Mouse (Mus musculus) G1E (cell line): Measurements from ENCODE around the gene Enpp1.

Experiments
- CTCF ChIP-seq: IDR thresholded peaks from 2 replicates; pipeline ENCODE4 v1.5.1; 2012; ENCODE audit warnings: low read depth, low read length, inconsistent platforms, mixed read lengths
- GATA1 ChIP-seq: IDR thresholded peaks from 2 replicates; pipeline ENCODE4 v1.6.1; 2012; ENCODE audit warnings: borderline replicate concordance, low read length, inconsistent platforms, mixed read lengths
- TAL1 ChIP-seq: conservative IDR thresholded peaks from 2 replicates; pipeline ENCODE4 v1.6.1; 2012; ENCODE audit warnings: low read depth, low read length, inconsistent platforms, mixed read lengths

DNA sequence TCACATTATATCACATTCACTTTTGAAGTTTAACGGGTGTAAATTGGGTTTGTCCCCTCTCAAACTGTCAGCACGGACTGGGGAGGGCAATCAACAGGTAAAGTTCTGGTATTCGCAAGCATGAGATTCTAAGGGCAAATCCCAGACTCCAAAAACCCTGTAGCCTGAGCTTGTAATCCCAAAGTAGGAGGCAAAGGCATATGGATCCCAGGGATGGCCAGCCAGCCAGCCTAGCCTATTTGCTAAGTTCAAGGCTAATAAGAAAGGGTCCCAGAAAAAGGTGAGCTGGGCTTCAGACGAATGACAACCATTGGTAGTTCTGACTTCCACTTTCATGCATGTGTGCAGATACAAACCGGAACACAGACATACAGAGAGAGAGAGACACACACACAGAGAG lies 942 bp upstream of the Enpp1 start:
- no peak for TF ChIP-seq CTCF
- TF ChIP-seq TAL1: no peak
- no peak for TF ChIP-seq GATA1
